Mouse (Mus musculus) liver, postnatal 0 days (tissue): ENCODE data around the gene Cd19. TPM values are rescaled to one million over a fixed set of nuclear protein-coding genes. Genes with fewer than 3 reads are reported as not detected.
A peak's percentile ranks its signal among the peaks of the same experiment; 100 is the strongest.

Experiments used
- ATAC-seq: fragments of 200-750 bp; cut with Nextera tagmentation; 2 replicates; pipeline ENCODE4 v1.8.0; 2017; ENCODE audit warnings: mild to moderate bottlenecking, moderate library complexity
- DNase-seq: peaks from one replicate; pipeline ENCODE4 v3.0.0-alpha.2; 2016
- H3K27ac ChIP-seq: fragments of 300-500 bp; sonication (generic); 2 replicates; pipeline ENCODE4 v1.5.1; 2014; ENCODE audit warnings: antibody characterized with exemption, moderate library complexity, mild to moderate bottlenecking, low read depth
- H3K27me3 ChIP-seq: fragments of 300-500 bp; sonication (generic); 2 replicates; pipeline ENCODE4 v1.6.1; 2014; ENCODE audit warnings: low read length, control low read depth, mixed read lengths; ENCODE audit not compliant: insufficient read depth
- H3K36me3 ChIP-seq: fragments of 300-500 bp; sonication (generic); replicated peaks from 2 replicates; pipeline ENCODE4 v1.6.1; 2014; ENCODE audit warnings: mild to moderate bottlenecking, control low read depth, low read length, moderate library complexity, mixed read lengths; ENCODE audit not compliant: insufficient read depth
- H3K4me1 ChIP-seq: fragments of 300-500 bp; sonication (generic); 2 replicates; pipeline ENCODE4 v1.6.1; 2014; ENCODE audit warnings: antibody characterized with exemption, mild to moderate bottlenecking, control low read depth; ENCODE audit not compliant: insufficient read depth
- H3K4me2 ChIP-seq: fragments of 300-500 bp; sonication (generic); 2 replicates; pipeline ENCODE4 v1.6.1; 2014; ENCODE audit warnings: low read depth, mild to moderate bottlenecking, low read length, moderate library complexity, mixed read lengths
- H3K4me3 ChIP-seq: fragments of 300-500 bp; sonication (generic); 2 replicates; pipeline ENCODE4 v1.5.1; 2014; ENCODE audit warnings: low read depth, low read length
- H3K9ac ChIP-seq: fragments of 300-500 bp; sonication (generic); replicated peaks from 2 replicates; pipeline ENCODE4 v1.6.1; 2014; ENCODE audit warnings: mild to moderate bottlenecking, moderate library complexity
- H3K9me3 ChIP-seq: fragments of 300-500 bp; sonication (generic); 2 replicates; pipeline ENCODE4 v1.6.1; 2016; ENCODE audit warnings: mild to moderate bottlenecking, control low read depth, low read length, mixed read lengths
- CTCF ChIP-seq: sonication (generic); IDR thresholded peaks from 2 replicates; pipeline ENCODE4 v1.5.1; 2016; ENCODE audit warnings: antibody characterized with exemption, low read depth
- EP300 ChIP-seq: IDR thresholded peaks from 2 replicates; pipeline ENCODE4 v1.6.1; 2016; ENCODE audit warnings: antibody characterized with exemption, low read depth, mild to moderate bottlenecking
- WGBS: fragments of 180-500 bp; shearing (Covaris S2); extraction: QIAGEN DNeasy Blood & Tissue Kit; methylation state at CpG from one replicate; pipeline ENCODE4 v1.1.7; 2014; ENCODE audit not compliant: insufficient replicate concordance; 5-methylcytosine and 5-hydroxymethylcytosine counted together
- polyA plus RNA-seq: library from polyadenylated mRNA; unstranded; fragments of >200 nt; fragmentation: Nextera tagmentation; extraction: Ambion mirVana; gene quantifications from 2 replicates; pipeline ENCODE4 v1.2.1, GENCODE M21; 2015

Cd19 gene
- polyA plus RNA-seq, 1 experiment from 2014 or later = 9.1 TPM

DNA sequence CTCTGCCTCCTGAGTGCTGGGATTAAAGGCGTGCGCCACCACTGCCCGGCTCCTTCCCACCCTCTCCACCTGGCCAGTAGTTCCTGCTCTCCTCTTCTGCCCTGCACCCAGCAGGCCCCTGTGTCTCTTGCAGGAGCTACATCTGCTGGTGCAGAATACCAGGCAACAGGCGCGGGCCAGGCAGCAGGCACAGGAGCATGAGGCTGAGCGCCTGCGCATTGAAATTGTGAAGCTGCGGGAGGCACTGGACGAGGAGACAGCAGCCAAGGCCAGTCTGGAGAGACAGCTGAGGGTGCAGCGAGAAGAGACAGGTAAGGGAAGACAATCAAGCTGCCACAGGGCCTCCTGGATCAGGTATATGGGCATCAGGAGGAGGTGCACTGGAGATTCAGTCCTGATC, 29.3 kb upstream of the Cd19 start:
- peaks cover 26% of the 10 kb centered on the region for H3K36me3 ChIP-seq
- no peak overlapping the region for H3K4me2 ChIP-seq

DNA sequence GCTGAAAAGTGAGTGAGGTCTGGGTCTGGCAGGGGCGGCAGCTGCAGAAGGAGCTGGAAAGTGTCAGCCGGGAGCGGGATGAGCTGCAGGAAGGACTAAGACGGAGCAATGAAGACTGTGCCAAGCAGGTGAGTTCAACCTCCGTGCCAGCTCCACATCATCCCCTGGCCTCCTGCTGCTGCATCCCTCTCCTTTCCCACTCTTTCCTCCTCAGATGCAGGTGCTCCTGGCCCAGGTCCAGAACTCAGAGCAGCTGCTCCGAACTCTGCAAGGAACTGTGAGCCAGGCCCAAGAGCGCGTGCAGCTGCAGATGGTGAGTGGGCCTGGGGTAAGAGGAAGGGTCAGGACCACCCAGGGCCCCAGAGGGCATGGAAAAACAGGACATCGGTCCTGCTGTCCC, 25.4 kb upstream of the Cd19 start:
- ATAC-seq = no peak
- H3K4me1 ChIP-seq = no peaks in the 10 kb centered on the region
- TF ChIP-seq EP300 (no peak), CTCF (no peak)
- peaks cover 18% of the 10 kb centered on the region for H3K36me3 ChIP-seq
- H3K27ac ChIP-seq = no peak overlapping the region
- H3K27me3 ChIP-seq = no peaks in the 10 kb centered on the region
- no peak overlapping the region for H3K9ac ChIP-seq
- H3K9me3 ChIP-seq = no peaks in the 10 kb centered on the region
- DNase-seq = no peak
- 83% methylated on average over 9 of the region's 9 CpGs for WGBS
- no peak overlapping the region for H3K4me2 ChIP-seq
- H3K4me3 ChIP-seq = no peak overlapping the region

More for the DNA sequence above, 29.3 kb upstream of the Cd19 start:
- H3K9ac ChIP-seq = no peak overlapping the region
- DNase-seq (no peak), ATAC-seq (no peak)
- no peaks in the 10 kb centered on the region for H3K9me3 ChIP-seq
- TF ChIP-seq CTCF (no peak), EP300 (no peak)
- H3K4me3 ChIP-seq = no peak overlapping the region
- WGBS = 88% methylated on average over 10 of the region's 10 CpGs
- H3K27me3 ChIP-seq = no peaks in the 10 kb centered on the region
- H3K4me1 ChIP-seq = no peaks in the 10 kb centered on the region
- H3K27ac ChIP-seq = no peak overlapping the region

GRCm38 (mm10) chr7:126436851-126437250, 22.2 kb upstream of the Cd19 start:
- 14% methylated on average over 8 of the region's 8 CpGs for WGBS
- peak; percentile 98 for TF ChIP-seq CTCF
- TF ChIP-seq EP300 = no peak
- Histone ChIP-seq H3K4me1 (no peaks in the 10 kb centered on the region), H3K9ac (no peak overlapping the region), H3K27ac (no peak overlapping the region), H3K36me3 (peaks cover 14% of the 10 kb centered on the region), H3K27me3 (no peaks in the 10 kb centered on the region), H3K4me2 (no peak overlapping the region), H3K4me3 (no peak overlapping the region), H3K9me3 (no peaks in the 10 kb centered on the region)
- ATAC-seq (peak; percentile 66), DNase-seq (peak; percentile 79)

DNA sequence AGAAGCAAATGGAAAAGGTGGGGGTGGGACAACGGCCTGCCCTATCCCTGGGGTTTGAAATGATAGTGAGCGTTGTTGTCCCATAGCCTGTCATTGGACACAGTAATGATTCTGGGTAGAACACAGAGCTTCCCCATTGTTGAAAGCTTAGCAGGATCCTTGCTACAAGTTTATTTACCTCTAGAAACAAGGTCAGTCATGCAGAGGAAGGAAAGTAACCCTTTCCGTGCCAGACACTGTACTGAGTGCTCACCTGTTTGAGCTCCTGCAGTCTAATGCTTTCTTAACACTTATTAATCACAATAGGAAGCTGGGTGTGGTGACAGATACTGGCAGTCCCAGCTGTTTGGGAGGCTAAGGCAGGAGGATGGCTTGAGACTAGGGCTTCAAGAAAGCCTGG, 21.1 kb upstream of the Cd19 start:
- Histone ChIP-seq H3K27ac (no peak overlapping the region), H3K36me3 (peaks cover 10% of the 10 kb centered on the region), H3K9ac (no peak overlapping the region), H3K4me1 (no peaks in the 10 kb centered on the region), H3K27me3 (no peaks in the 10 kb centered on the region), H3K4me3 (no peak overlapping the region), H3K9me3 (no peaks in the 10 kb centered on the region), H3K4me2 (no peak overlapping the region)
- ATAC-seq = no peak
- no peak for DNase-seq
- no peak for TF ChIP-seq EP300
- no peak for TF ChIP-seq CTCF
- WGBS = 72% methylated on average over 3 of the region's 3 CpGs

DNA sequence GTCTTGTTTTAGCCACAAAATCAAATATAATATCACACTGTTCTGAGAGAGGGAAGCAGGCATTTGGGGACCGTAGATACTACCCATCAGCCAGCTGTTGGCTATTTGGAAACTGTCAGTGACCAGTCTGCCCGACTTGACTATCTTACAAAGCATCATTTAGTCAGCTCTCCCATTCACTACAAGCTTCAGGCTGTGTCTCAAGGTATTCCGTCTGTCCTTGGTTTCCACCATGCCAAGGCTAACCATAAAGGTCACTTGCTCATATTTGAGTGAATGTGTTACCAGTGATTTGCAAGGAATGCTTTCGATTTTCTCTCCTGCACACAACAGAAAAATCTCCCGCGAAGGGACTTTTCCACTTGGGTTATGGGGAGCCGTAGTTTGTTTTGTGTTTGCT, 20.0 kb upstream of the Cd19 start:
- DNase-seq (no peak), ATAC-seq (no peak)
- Histone ChIP-seq H3K27ac (no peak overlapping the region), H3K4me3 (no peak overlapping the region), H3K4me1 (peaks cover 2% of the 10 kb centered on the region), H3K9ac (no peak overlapping the region), H3K4me2 (no peak overlapping the region), H3K9me3 (no peaks in the 10 kb centered on the region), H3K27me3 (no peaks in the 10 kb centered on the region), H3K36me3 (peaks cover 8% of the 10 kb centered on the region)
- 83% methylated on average over 7 of the region's 7 CpGs for WGBS
- TF ChIP-seq EP300 (no peak), CTCF (no peak)

GRCm38 (mm10) chr7:126430167-126430566, 15.5 kb upstream of the Cd19 start:
- no peak for TF ChIP-seq EP300
- TF ChIP-seq CTCF = no peak
- DNase-seq (no peak), ATAC-seq (no peak)
- peaks cover 8% of the 10 kb centered on the region for H3K36me3 ChIP-seq
- no peaks in the 10 kb centered on the region for H3K9me3 ChIP-seq
- peak overlapping the region; percentile 97; the same call in 1 of the 2 replicates for H3K4me2 ChIP-seq
- no peak overlapping the region for H3K4me3 ChIP-seq
- no peak overlapping the region for H3K9ac ChIP-seq
- no peak overlapping the region for H3K27ac ChIP-seq
- no peaks in the 10 kb centered on the region for H3K27me3 ChIP-seq
- peaks cover 17% of the 10 kb centered on the region for H3K4me1 ChIP-seq

- Histone ChIP-seq H3K4me3 (peak overlapping the region; percentile 84), H3K36me3 (peaks cover 8% of the 10 kb centered on the region), H3K27ac (no peak overlapping the region), H3K9ac (peak overlapping the region; percentile 78), H3K9me3 (no peaks in the 10 kb centered on the region), H3K27me3 (no peaks in the 10 kb centered on the region), H3K4me2 (peak overlapping the region; percentile 97), H3K4me1 (peaks cover 17% of the 10 kb centered on the region)
- DNase-seq (no peak), ATAC-seq (peak; percentile 2; the same call in 1 of the 2 replicates)
- 39% methylated on average over 15 of the region's 15 CpGs for WGBS
- TF ChIP-seq EP300 (no peak), CTCF (no peak)
Measured at GRCm38 (mm10) chr7:126429503-126429898, 14.8 kb upstream of the Cd19 start.
